ENCODE assay signal across 11 mouse cellular contexts in genomic region chr10:78054633-78055565, GRCm38 (mm10). TPM values are rescaled to one million over a fixed set of nuclear protein-coding genes. Genes with fewer than 3 reads are reported as not detected.
DNase-seq lines count a peak whose midpoint lies in the region; ATAC-seq lines count a peak whose summit lies in the region.
"Had no signal": no experiment of that assay in that cellular context is flagged by ENCODE, and none has a peak within 500 bp of the region (broad histone marks: within the 10 kb centered on the region; RNA-seq: fewer than 3 reads in every experiment).

No protein-coding gene starts in this region.

- intact Hi-C loops in heart, postnatal 25 days (cut with DNase I), result no loop called here

- peak; percentile 32 for DNase-seq in kidney, adult 9 months
- DNase-seq in kidney, adult 18-20 months, result no peak
- DNase-seq in adrenal gland, adult 8-10 months, result peak; percentile 61
- peak; percentile 29 for DNase-seq in heart, postnatal 25 days (ENCODE audit: low spot score)
- DNase-seq in cerebellum, postnatal 14 days, result no peak
- DNase-seq in gastrocnemius, postnatal 25 days, result no peak
- DNase-seq in natural killer cell, adult 2 months (ENCODE audit: low spot score in 2 of 2), result no peak
- DNase-seq: cerebellum, postnatal 36 days; thymus, postnatal 4 days had no signal

- ATAC-seq in megakaryocyte progenitor cell, adult 5-6 weeks (replicated peaks; ENCODE audit: poor library complexity), result peak; percentile 89

RNA-seq across cellular contexts. Expression of gene Aire, which starts 11.5 kb away (rescaled TPM):
- total RNA-seq in adrenal gland, adult 8-10 months (2022), result not detected
- not detected for total RNA-seq in heart, postnatal 25 days (2021)
- total RNA-seq in megakaryocyte progenitor cell, adult 5-6 weeks (2015), result not detected in 2 replicates
- total RNA-seq in megakaryocyte progenitor cell, adult 5-6 weeks (2017), result not detected in 2 replicates
- not detected for total RNA-seq in gastrocnemius, postnatal 25 days (2021)
- total RNA-seq: MEL had no signal

RNA-seq across cellular contexts. Expression of gene Dnmt3l, which starts 13.2 kb away (rescaled TPM):
- 10 to 100 TPM in 3 of 4 experiments, 1 to 10 TPM in 1; 4.3 to 41.2 (median 20.8) TPM for total RNA-seq in adrenal gland, adult 8-10 months (2022)
- under 1 TPM in 1 of 2 experiments, not detected in 1; 0.22 TPM for total RNA-seq in heart, postnatal 25 days (2021)
- total RNA-seq in megakaryocyte progenitor cell, adult 5-6 weeks (2015), result 1.5 and 4.4 TPM in 2 replicates
- total RNA-seq in megakaryocyte progenitor cell, adult 5-6 weeks (2017), result 1.3 and 3.2 TPM in 2 replicates
- total RNA-seq in gastrocnemius, postnatal 25 days (2021), result not detected
- total RNA-seq: MEL had no signal

RNA-seq across cellular contexts. Expression of gene Icosl, which starts 14.2 kb away (rescaled TPM):
- total RNA-seq in adrenal gland, adult 8-10 months (2022), result 10 to 100 TPM; 17.7 to 20.6 (median 18.7) TPM
- 1 to 10 TPM; 4.2 to 7.2 TPM for total RNA-seq in heart, postnatal 25 days (2021)
- 3.9 and 6.3 TPM in 2 replicates for total RNA-seq in megakaryocyte progenitor cell, adult 5-6 weeks (2015)
- 2.6 and 2.9 TPM in 2 replicates for total RNA-seq in megakaryocyte progenitor cell, adult 5-6 weeks (2017)
- total RNA-seq in gastrocnemius, postnatal 25 days (2021), result 1 to 10 TPM; 1.3 to 1.7 TPM
- total RNA-seq: MEL had no signal

RNA-seq across cellular contexts. Expression of gene Pfkl, which starts 45.0 kb away (rescaled TPM):
- total RNA-seq in adrenal gland, adult 8-10 months (2022), result 100 to 1,000 TPM in 1 of 4 experiments, 10 to 100 TPM in 3; 79.7 to 108 (median 89.6) TPM
- total RNA-seq in heart, postnatal 25 days (2021), result 100 to 1,000 TPM; 106 to 115 TPM
- 13.7 and 15.5 TPM in 2 replicates for total RNA-seq in megakaryocyte progenitor cell, adult 5-6 weeks (2015)
- 36.1 and 44.2 TPM in 2 replicates for total RNA-seq in megakaryocyte progenitor cell, adult 5-6 weeks (2017)
- total RNA-seq in gastrocnemius, postnatal 25 days (2021), result 1 to 10 TPM; 5.2 to 7.7 TPM

Comparison
In these comparisons a context has a peak if more than half of its experiments do, and no peak if none do; other contexts are left out.
1. DNase-seq: peak in kidney, adult 9 months (single experiment), adrenal gland, adult 8-10 months (single experiment) and heart, postnatal 25 days (single experiment); none in kidney, adult 18-20 months (single experiment), cerebellum, postnatal 14 days (0 of 2), gastrocnemius, postnatal 25 days (single experiment) and natural killer cell, adult 2 months (0 of 2).